Mouse (Mus musculus) A20 (cell line): ENCODE results near the gene Hist1h4f.

Source experiments
- DNase-seq: peaks from one replicate; pipeline ENCODE4 v3.0.0-alpha.2; 2011; ENCODE audit warnings: low read depth, low spot score

Hist1h4f gene

GRCm38 (mm10) chr13:23534368-23535131, 16.9 kb downstream of the Hist1h4f start:
- DNase-seq: no peak

- peak; percentile 94 for DNase-seq
Measured at GRCm38 (mm10) chr13:23533560-23534367, 17.7 kb downstream of the Hist1h4f start, which contains the start of gene Hist1h2af. Hist1h2af (plus strand) TSS chr13:23533906.

GRCm38 (mm10) chr13:23532262-23533075, 19.0 kb downstream of the Hist1h4f start:
- peak; percentile 74 for DNase-seq

GRCm38 (mm10) chr13:23530901-23531875, 20.3 kb downstream of the Hist1h4f start, which contains the start of gene Hist1h4h:
Hist1h4h (plus strand) TSS chr13:23531050.
- peak; percentile 97 for DNase-seq

- peak; percentile 85 for DNase-seq
Measured at GRCm38 (mm10) chr13:23530181-23530900, 21.1 kb downstream of the Hist1h4f start.

- DNase-seq: no peak
Measured at GRCm38 (mm10) chr13:23529480-23530165, 21.8 kb downstream of the Hist1h4f start.

GRCm38 (mm10) chr13:23529005-23529404, 22.4 kb downstream of the Hist1h4f start:
- peak; percentile 14 for DNase-seq

- peak; percentile 92 for DNase-seq
Measured at GRCm38 (mm10) chr13:23526312-23526711, 25.1 kb downstream of the Hist1h4f start.

- DNase-seq: peak; percentile 88
Measured at GRCm38 (mm10) chr13:23525901-23526300, 25.5 kb downstream of the Hist1h4f start.

- peak; percentile 88 for DNase-seq
Measured at GRCm38 (mm10) chr13:23524654-23525053, 26.8 kb downstream of the Hist1h4f start.

- DNase-seq: no peak
Measured at GRCm38 (mm10) chr13:23523976-23524375, 27.5 kb downstream of the Hist1h4f start.

GRCm38 (mm10) chr13:23521703-23522102, 29.7 kb downstream of the Hist1h4f start:
- peak; percentile 86 for DNase-seq

- DNase-seq: peak; percentile 87
Measured at GRCm38 (mm10) chr13:23519416-23519815, 32.0 kb downstream of the Hist1h4f start.

- DNase-seq: peak; percentile 90
Measured at GRCm38 (mm10) chr13:23518885-23519284, 32.6 kb downstream of the Hist1h4f start.

- no peak for DNase-seq
Measured at GRCm38 (mm10) chr13:23518295-23518603, 33.2 kb downstream of the Hist1h4f start.

- peak; percentile 93 for DNase-seq
Measured at GRCm38 (mm10) chr13:23517603-23518294, 33.7 kb downstream of the Hist1h4f start.

GRCm38 (mm10) chr13:23516822-23517602, 34.4 kb downstream of the Hist1h4f start:
- peak; percentile 87 for DNase-seq
